Mouse (Mus musculus) stomach, postnatal 0 days (tissue): ENCODE data around the gene Evi5l. TPM values are rescaled to one million over a fixed set of nuclear protein-coding genes. Genes with fewer than 3 reads are reported as not detected.

Experiments used
- ATAC-seq: fragments of 200-750 bp; cut with Nextera tagmentation; 2 replicates; pipeline ENCODE4 v1.8.0; 2017; ENCODE audit not compliant: low FRiP score, low TSS enrichment
- DNase-seq: peaks from one replicate; pipeline ENCODE4 v3.0.0-alpha.2; 2016; ENCODE audit warnings: low spot score
- H3K27ac ChIP-seq: fragments of 300-500 bp; sonication (generic); replicated peaks from 2 replicates; pipeline ENCODE4 v1.5.1; 2014; ENCODE audit warnings: mild to moderate bottlenecking, control low read depth
- H3K27me3 ChIP-seq: fragments of 300-500 bp; sonication (generic); 2 replicates; pipeline ENCODE4 v1.6.1; 2014; ENCODE audit warnings: low read length; ENCODE audit not compliant: control insufficient read depth, insufficient read depth
- H3K36me3 ChIP-seq: fragments of 300-500 bp; sonication (generic); 2 replicates; pipeline ENCODE4 v1.6.1; 2014; ENCODE audit warnings: low read length, mixed read lengths; ENCODE audit not compliant: control insufficient read depth, insufficient read depth
- H3K4me1 ChIP-seq: fragments of 300-500 bp; sonication (generic); replicated peaks from 2 replicates; pipeline ENCODE4 v1.6.1; 2014; ENCODE audit warnings: antibody characterized with exemption; ENCODE audit not compliant: control insufficient read depth, insufficient read depth
- H3K4me2 ChIP-seq: fragments of 300-500 bp; sonication (generic); replicated peaks from 2 replicates; pipeline ENCODE4 v1.6.1; 2014; ENCODE audit warnings: low read depth, mild to moderate bottlenecking, control low read depth, moderate library complexity
- H3K4me3 ChIP-seq: fragments of 300-500 bp; sonication (generic); 2 replicates; pipeline ENCODE4 v1.5.1; 2014; ENCODE audit warnings: low read depth, low read length, control low read depth
- H3K9ac ChIP-seq: fragments of 300-500 bp; sonication (generic); 2 replicates; pipeline ENCODE4 v1.6.1; 2014; ENCODE audit warnings: mild to moderate bottlenecking, low read length, control low read depth, mixed read lengths
- H3K9me3 ChIP-seq: fragments of 300-500 bp; sonication (generic); 2 replicates; pipeline ENCODE4 v1.6.1; 2016; ENCODE audit warnings: low read length; ENCODE audit not compliant: control insufficient read depth
- CTCF ChIP-seq: IDR thresholded peaks from 2 replicates; pipeline ENCODE4 v1.5.1; 2016; ENCODE audit warnings: antibody characterized with exemption, low read depth, mild to moderate bottlenecking, moderate library complexity
- EP300 ChIP-seq: optimal IDR thresholded peaks from 2 replicates; pipeline ENCODE3; 2016; ENCODE audit warnings: antibody characterized with exemption
- WGBS: fragments of 180-500 bp; shearing (Covaris S2); extraction: QIAGEN DNeasy Blood & Tissue Kit; methylation state at CpG from one replicate; pipeline ENCODE4 v1.1.7; 2014; 5-methylcytosine and 5-hydroxymethylcytosine counted together
- polyA plus RNA-seq: library from polyadenylated mRNA; unstranded; fragments of >200 nt; fragmentation: Nextera tagmentation; extraction: Ambion mirVana; gene quantifications from 2 replicates; pipeline ENCODE4 v1.2.1, GENCODE M21; 2015

The Evi5l gene
- polyA plus RNA-seq, 1 experiment from 2014 or later, result 11.0 TPM

GRCm38 (mm10) chr8:4174018-4174417 is 7.7 kb downstream of the Evi5l start:
- H3K36me3 ChIP-seq, result no peaks in the 10 kb centered on the region
- TF ChIP-seq CTCF (no peak), EP300 (no peak)
- no peak overlapping the region for H3K4me2 ChIP-seq
- H3K4me1 ChIP-seq, result no peaks in the 10 kb centered on the region
- H3K4me3 ChIP-seq, result no peak overlapping the region
- no peak overlapping the region for H3K27ac ChIP-seq
- ATAC-seq, result no peak
- no peaks in the 10 kb centered on the region for H3K27me3 ChIP-seq
- DNase-seq, result no peak
- 64% methylated on average over 2 of the region's 2 CpGs for WGBS
- no peaks in the 10 kb centered on the region for H3K9me3 ChIP-seq
- no peak overlapping the region for H3K9ac ChIP-seq

DNA sequence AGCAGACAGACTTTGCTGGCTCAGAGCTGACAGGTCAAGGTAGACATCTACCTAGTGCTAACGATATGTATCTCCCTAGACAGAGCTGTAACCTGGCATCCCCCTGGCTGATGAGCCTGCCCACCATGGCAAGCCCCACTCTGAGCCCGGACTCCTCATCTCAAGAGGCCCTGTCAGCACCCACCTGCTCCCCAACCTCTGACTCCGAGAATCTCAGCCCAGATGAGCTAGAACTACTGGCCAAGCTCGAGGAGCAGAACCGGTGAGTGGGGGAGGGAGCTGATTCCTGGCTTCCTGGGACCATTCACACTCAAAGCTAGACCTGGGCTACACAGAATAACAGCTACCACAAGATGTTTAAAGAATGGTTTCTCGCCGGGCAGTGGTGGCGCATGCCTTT is 17.0 kb downstream of the Evi5l start:
- H3K27ac ChIP-seq, result no peak overlapping the region
- no peak for TF ChIP-seq CTCF
- TF ChIP-seq EP300, result no peak

DNA sequence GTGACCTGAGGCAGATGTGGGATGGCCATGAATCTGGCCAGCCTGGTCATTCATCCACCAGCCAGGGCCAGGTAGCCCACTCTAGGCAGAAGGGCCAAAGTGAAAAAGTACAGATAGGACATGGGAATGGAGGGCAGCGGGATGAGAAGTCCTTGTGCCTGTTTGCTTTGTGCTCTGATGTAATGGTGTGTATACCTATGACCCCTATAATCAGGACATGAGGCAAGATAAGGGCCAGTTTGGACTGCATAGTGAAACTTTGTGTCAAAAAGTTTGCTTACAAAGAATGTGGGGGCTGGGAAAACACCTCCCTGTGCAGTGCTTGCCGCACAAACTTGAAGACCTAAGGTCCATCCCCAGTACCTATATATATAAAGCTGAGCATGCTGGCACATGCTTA is 19.8 kb downstream of the Evi5l start:
- Histone ChIP-seq H3K4me1 (no peaks in the 10 kb centered on the region), H3K27ac (no peak overlapping the region), H3K9me3 (no peaks in the 10 kb centered on the region), H3K4me3 (no peak overlapping the region), H3K27me3 (no peaks in the 10 kb centered on the region), H3K36me3 (peaks cover 21% of the 10 kb centered on the region), H3K9ac (no peak overlapping the region), H3K4me2 (no peak overlapping the region)
- TF ChIP-seq CTCF, result no peak
- no peak for TF ChIP-seq EP300
- WGBS, result 82% methylated on average over 2 of the region's 2 CpGs
- no peak for ATAC-seq
- no peak for DNase-seq

More for the DNA sequence above, 17.0 kb downstream of the Evi5l start:
- DNase-seq (no peak), ATAC-seq (no peak)
- H3K4me1 ChIP-seq, result no peaks in the 10 kb centered on the region
- peaks cover 21% of the 10 kb centered on the region for H3K36me3 ChIP-seq
- H3K9me3 ChIP-seq, result no peaks in the 10 kb centered on the region
- WGBS, result 86% methylated on average over 8 of the region's 8 CpGs
- H3K27me3 ChIP-seq, result no peaks in the 10 kb centered on the region
- no peak overlapping the region for H3K4me2 ChIP-seq
- no peak overlapping the region for H3K9ac ChIP-seq
- H3K4me3 ChIP-seq, result no peak overlapping the region

GRCm38 (mm10) chr8:4188605-4189004 is 22.2 kb downstream of the Evi5l start:
- ATAC-seq (no peak), DNase-seq (no peak)
- Histone ChIP-seq H3K4me3 (no peak overlapping the region), H3K27ac (no peak overlapping the region), H3K9ac (no peak overlapping the region), H3K4me1 (no peaks in the 10 kb centered on the region), H3K36me3 (peaks cover 21% of the 10 kb centered on the region), H3K9me3 (no peaks in the 10 kb centered on the region), H3K4me2 (no peak overlapping the region), H3K27me3 (no peaks in the 10 kb centered on the region)
- TF ChIP-seq EP300 (no peak), CTCF (no peak)

GRCm38 (mm10) chr8:4189031-4189722 is 22.8 kb downstream of the Evi5l start:
- H3K4me3 ChIP-seq, result no peak overlapping the region
- WGBS, result 28% methylated on average over 3 of the region's 3 CpGs
- no peak for ATAC-seq
- H3K27ac ChIP-seq, result no peak overlapping the region
- no peak for DNase-seq
- no peak overlapping the region for H3K4me2 ChIP-seq
- no peaks in the 10 kb centered on the region for H3K27me3 ChIP-seq
- TF ChIP-seq EP300, result no peak
- no peak for TF ChIP-seq CTCF
- H3K36me3 ChIP-seq, result peaks cover 21% of the 10 kb centered on the region
- H3K4me1 ChIP-seq, result no peaks in the 10 kb centered on the region
- no peak overlapping the region for H3K9ac ChIP-seq
- H3K9me3 ChIP-seq, result no peaks in the 10 kb centered on the region

DNA sequence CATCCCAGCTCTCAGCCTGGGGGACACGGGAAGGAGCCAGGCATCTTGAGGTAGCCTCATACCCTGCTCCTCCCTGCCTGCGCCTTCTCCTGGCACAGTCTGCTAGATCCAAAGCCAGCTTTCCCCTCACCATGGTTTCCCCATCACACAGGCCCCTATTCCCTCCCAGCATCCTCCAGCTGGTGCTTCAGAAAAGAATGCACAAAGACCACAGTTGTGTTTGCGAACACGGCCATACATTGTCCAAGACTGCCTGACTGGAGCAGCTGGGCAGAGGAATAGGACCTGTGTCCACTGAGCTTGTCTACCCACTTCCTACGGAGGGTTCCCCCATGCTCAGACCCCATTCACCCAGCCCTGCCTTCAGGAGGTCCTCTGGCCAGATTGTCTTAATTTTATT is 25.9 kb downstream of the Evi5l start:
- Histone ChIP-seq H3K4me1 (no peaks in the 10 kb centered on the region), H3K9ac (no peak overlapping the region), H3K9me3 (no peaks in the 10 kb centered on the region), H3K27me3 (no peaks in the 10 kb centered on the region), H3K27ac (no peak overlapping the region), H3K4me3 (no peak overlapping the region), H3K4me2 (no peak overlapping the region), H3K36me3 (peaks cover 4% of the 10 kb centered on the region; the same call in 1 of the 2 replicates)
- ATAC-seq, result peak; percentile 24; the same call in 1 of the 2 replicates
- TF ChIP-seq CTCF (no peak), EP300 (no peak)
- no peak for DNase-seq
- 55% methylated on average over 5 of the region's 5 CpGs for WGBS
